Mouse (Mus musculus) layer of hippocampus, adult 2 months (tissue): ENCODE data around the gene Pdxp. TPM values are rescaled to one million over a fixed set of nuclear protein-coding genes. Genes with fewer than 3 reads are reported as not detected.
A peak's percentile ranks its signal among the peaks of the same experiment; 100 is the strongest.

Source experiments
- DNase-seq, 2 experiments: peaks; one replicate each; pipeline ENCODE4 v3.0.0; 2022; ENCODE audit warnings: low spot score in 2 of 2
- H3K27ac ChIP-seq: fragments of 200-600 bp; 2 replicates; pipeline ENCODE4 v1.8.1; 2022
- H3K4me3 ChIP-seq: fragments of 200-600 bp; 2 replicates; pipeline ENCODE4 v1.8.1; 2022; ENCODE audit warnings: mild to moderate bottlenecking
- CTCF ChIP-seq: fragments of 200-600 bp; conservative IDR thresholded peaks from 2 replicates; pipeline ENCODE4 v1.8.1; 2022; ENCODE audit warnings: antibody characterized with exemption, mild to moderate bottlenecking, moderate library complexity
- microRNA-seq, 2 experiments: library from miRNA; unstranded; fragments of <30 nt; microRNA quantifications; one replicate each; pipeline ENCODE4 v1.2.0; 2021
- total RNA-seq, 2 experiments: library from RNA; stranded (reverse); gene quantifications; 2 replicates each; pipeline ENCODE4 v1.2.3; 2021

The Pdxp gene
- total RNA-seq, 2 experiments from 2014 or later = 162 to 172 TPM

DNA sequence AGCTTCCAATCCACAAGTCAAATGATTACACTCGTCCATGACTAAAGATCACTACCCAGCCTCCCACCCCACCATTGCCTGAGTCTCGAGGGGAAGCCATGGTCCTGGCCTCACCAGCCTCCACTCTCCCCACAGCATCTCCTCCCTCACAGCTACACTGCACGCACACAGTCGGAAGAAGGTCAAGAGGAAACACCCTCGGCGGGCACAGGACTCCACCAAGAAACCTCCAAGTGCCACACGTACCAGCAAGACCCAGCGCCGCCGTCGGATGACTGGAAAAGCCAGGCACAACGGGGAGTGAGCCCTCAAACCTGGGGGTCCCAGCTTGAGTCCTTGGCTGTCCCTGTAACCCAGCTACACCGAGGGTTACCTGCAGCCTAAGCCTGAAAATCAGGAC lies 26.6 kb downstream of the Pdxp start:
- Histone ChIP-seq H3K4me3 (no peak overlapping the region), H3K27ac (no peak overlapping the region)
- DNase-seq = no peak
- no peak for TF ChIP-seq CTCF

GRCm38 (mm10) chr15:78942663-78943062 lies 28.9 kb downstream of the Pdxp start:
- peak; percentile 75 to 84 for DNase-seq
- Histone ChIP-seq H3K4me3 (peak overlapping the region; percentile 41; the same call in 1 of the 2 replicates), H3K27ac (peak overlapping the region; percentile 78)
- TF ChIP-seq CTCF = peak; percentile 97

DNA sequence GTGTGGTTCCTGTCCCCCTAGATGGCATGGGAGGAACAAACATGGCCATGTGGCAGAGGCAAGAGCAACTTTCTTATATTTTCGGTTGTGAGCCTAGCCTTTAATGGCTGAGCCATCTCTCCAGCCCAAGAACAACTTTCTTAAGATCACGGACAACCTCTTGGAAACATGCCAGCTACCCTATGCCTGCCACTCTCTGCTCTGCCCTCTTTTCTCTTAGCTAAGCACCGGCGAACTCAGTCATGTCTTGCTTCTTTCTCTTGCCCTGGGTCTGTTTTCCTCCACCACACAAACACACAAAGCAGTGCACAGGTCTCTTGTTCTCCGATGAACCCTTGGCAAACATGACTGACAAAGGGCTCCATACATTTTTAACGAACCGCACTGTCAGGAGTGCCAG lies 32.5 kb downstream of the Pdxp start:
- no peak overlapping the region for H3K27ac ChIP-seq
- DNase-seq = no peak
- no peak overlapping the region for H3K4me3 ChIP-seq
- TF ChIP-seq CTCF = no peak

DNA sequence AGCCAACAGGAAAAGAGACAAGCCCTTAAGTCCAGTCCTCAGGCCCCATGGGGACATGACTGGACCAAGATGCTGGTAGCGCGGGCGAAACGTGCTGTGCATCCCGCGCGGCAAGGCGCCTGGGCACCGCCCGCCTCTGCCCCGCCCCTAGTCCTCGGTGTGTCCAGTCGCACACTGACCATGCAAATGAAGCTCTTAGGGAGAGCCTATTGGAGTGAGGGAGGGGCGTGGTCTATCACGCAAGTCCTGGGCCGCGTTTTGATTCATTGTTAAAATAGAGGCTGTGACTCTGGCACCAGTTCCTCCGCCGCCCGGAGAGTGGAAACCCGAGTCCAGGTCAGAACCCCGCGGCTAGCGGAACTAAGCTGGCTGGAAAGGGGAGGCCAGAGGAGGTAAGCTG lies 33.9 kb downstream of the Pdxp start, which contains the start of gene Triobp:
TSS of gene Triobp (plus strand) at position 68 of the 400 bp plus-strand sequence.
- TF ChIP-seq CTCF = no peak
- peak; percentile 64 to 84 for DNase-seq
- H3K4me3 ChIP-seq = peak within 1 kb of the TSS; percentile 55
- H3K27ac ChIP-seq = no peak within 1 kb of the TSS

- TF ChIP-seq CTCF = no peak
- Histone ChIP-seq H3K4me3 (peak overlapping the region; percentile 55), H3K27ac (no peak overlapping the region)
- DNase-seq = no peak
These were observed 34.5 kb downstream of the Pdxp start for GRCm38 (mm10) chr15:78948152-78948725.

DNA sequence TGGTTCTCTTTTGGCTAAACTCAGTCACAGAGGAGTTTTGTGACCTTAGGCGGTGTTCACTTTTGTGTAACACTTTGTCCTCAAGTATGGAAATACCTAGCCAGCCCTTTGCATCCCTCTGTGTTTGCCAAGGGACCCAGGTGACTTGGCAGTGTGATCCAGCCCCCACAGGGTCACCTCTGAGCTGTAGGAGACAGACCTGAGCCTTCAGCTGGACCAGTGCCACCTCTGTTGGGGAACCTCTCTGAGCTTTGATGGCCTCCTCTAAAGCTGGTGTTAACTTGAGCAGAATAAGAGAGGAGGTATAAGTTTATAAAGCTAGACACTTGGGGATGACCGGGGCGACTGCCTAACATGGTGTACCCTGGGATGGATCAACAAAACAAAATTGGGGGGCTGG lies 35.2 kb downstream of the Pdxp start:
- H3K4me3 ChIP-seq = no peak overlapping the region
- no peak for DNase-seq
- no peak for TF ChIP-seq CTCF

GRCm38 (mm10) chr15:78955663-78956062 lies 41.9 kb downstream of the Pdxp start:
- no peak for DNase-seq
- TF ChIP-seq CTCF = no peak; the same call in 1 of the 2 replicates
- Histone ChIP-seq H3K27ac (no peak overlapping the region), H3K4me3 (no peak overlapping the region)

More for the DNA sequence above, 35.2 kb downstream of the Pdxp start:
- H3K27ac ChIP-seq = no peak overlapping the region

- H3K4me3 ChIP-seq = no peak overlapping the region
- TF ChIP-seq CTCF = peak; percentile 79
- no peak overlapping the region for H3K27ac ChIP-seq
- DNase-seq = no peak
These were observed 42.6 kb downstream of the Pdxp start for GRCm38 (mm10) chr15:78956351-78956750.

DNA sequence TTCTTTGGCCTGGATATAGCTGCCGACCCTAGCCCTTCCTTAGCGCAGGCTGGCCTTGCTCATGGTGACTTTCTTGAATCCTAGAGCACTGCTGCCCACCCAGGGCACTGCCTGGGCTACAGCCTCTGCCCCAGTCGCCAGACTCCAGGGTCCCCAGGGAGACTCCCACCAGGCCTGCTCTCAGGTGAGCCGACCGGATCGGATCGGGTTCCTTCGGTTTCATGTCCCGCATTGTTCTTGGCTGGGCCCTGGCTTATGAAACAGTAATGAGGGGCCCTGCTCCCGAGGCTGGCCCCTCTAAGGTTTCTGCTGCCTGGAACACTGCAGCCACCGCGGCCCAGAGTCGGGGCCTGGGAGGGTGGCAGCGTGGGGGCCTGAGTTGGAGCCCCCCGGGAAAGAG lies 43.3 kb downstream of the Pdxp start:
- Histone ChIP-seq H3K4me3 (no peak overlapping the region), H3K27ac (no peak overlapping the region)
- no peak for TF ChIP-seq CTCF
- DNase-seq = no peak

DNA sequence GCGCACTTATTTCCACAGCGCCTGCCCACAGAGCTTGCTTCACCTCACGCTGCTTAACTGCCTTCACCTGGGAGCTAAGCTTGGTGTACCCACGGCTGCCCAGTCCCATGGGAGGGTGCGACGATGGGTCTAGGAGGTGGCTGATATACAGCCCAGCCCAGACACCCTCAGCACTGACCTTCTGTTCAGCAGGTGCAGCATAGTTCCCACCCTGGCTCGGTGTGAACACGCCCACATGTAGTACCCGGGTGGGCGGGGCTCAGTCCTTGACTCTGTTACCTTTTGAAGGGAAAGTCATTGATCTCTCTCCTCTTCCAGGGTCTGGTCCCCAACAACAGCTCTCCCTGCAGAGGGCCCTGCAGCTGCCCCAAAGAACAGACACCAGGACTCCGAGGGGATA lies 45.8 kb downstream of the Pdxp start:
- no peak overlapping the region for H3K4me3 ChIP-seq
- TF ChIP-seq CTCF = no peak
- DNase-seq = no peak

GRCm38 (mm10) chr15:78960088-78960487 lies 46.4 kb downstream of the Pdxp start:
- no peak for DNase-seq
- Histone ChIP-seq H3K27ac (no peak overlapping the region), H3K4me3 (no peak overlapping the region)
- no peak for TF ChIP-seq CTCF

More for the DNA sequence above, 45.8 kb downstream of the Pdxp start:
- no peak overlapping the region for H3K27ac ChIP-seq

DNA sequence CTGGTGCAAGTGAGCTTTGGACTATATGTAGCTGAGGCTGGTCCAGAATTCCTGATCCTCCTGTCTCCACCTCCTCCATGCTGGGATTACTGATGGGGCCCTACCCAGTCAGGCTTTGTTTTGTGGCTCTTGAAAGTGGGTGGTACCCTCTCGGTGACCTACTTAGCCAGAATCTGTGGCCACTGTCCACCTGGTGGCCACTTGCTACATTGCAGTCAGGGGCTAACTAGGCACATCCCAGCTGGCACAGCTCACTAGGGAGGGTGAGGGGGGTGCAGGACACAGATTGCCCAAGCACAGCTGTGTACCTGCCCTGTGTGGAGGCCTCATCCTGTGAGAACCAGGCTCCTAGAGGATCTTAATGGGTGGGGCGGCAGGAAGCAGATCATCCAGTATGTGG lies 49.2 kb downstream of the Pdxp start:
- Histone ChIP-seq H3K4me3 (no peak overlapping the region), H3K27ac (no peak overlapping the region)
- TF ChIP-seq CTCF = peak; percentile 83
- peak in 1 of 2 experiments; percentile 23 for DNase-seq

Small RNA genes within 50 kb of the gene (microRNA-seq; reads per million reads assigned to microRNA genes)
- 0 to 1.5 reads per million in 2 experiments for gene Mir6955

Other genes with a start within 250 kb of the Pdxp start
- 100 to 1,000 TPM; 202 to 204 TPM for gene Elfn2, start 195.1 kb upstream of the Pdxp start, total RNA-seq
- gene Mfng, start 140.4 kb upstream of the Pdxp start, total RNA-seq = 1 to 10 TPM; 4.4 to 4.7 TPM
- 1 to 10 TPM; 5.4 to 5.5 TPM for gene Card10, start 110.9 kb upstream of the Pdxp start, total RNA-seq
- gene Cdc42ep1, start 71.3 kb upstream of the Pdxp start, total RNA-seq = 10 to 100 TPM; 12.2 to 13.7 TPM
- gene Lgals2, start 58.4 kb upstream of the Pdxp start, total RNA-seq = not detected
- 10 to 100 TPM; 64.0 to 64.7 TPM for gene Gga1, start 36.7 kb upstream of the Pdxp start, total RNA-seq
- gene Gm49510, start 14.3 kb upstream of the Pdxp start, total RNA-seq = under 1 TPM in 1 of 2 experiments, not detected in 1; 0.27 TPM
- 10 to 100 TPM; 27.7 to 41.8 TPM for gene Sh3bp1, start 14.2 kb upstream of the Pdxp start, total RNA-seq
- 10 to 100 TPM; 18.9 to 20.2 TPM for gene Lgals1, start 12.8 kb downstream of the Pdxp start, total RNA-seq
- 10 to 100 TPM; 41.4 to 41.8 TPM for gene Nol12, start 21.0 kb downstream of the Pdxp start, total RNA-seq
- gene Triobp, start 33.8 kb downstream of the Pdxp start, total RNA-seq = 10 to 100 TPM; 10.0 to 13.4 TPM
- gene H1f0, start 114.5 kb downstream of the Pdxp start, total RNA-seq = 10 to 100 TPM; 86.3 to 89.0 TPM
- under 1 TPM in 1 of 2 experiments, not detected in 1; 0.39 TPM for gene Galr3, start 128.0 kb downstream of the Pdxp start, total RNA-seq
- 10 to 100 TPM; 17.4 to 19.5 TPM for gene Ankrd54, start 149.0 kb downstream of the Pdxp start, total RNA-seq
- 10 to 100 TPM; 68.9 to 69.5 TPM for gene Eif3l, start 161.3 kb downstream of the Pdxp start, total RNA-seq
- gene Micall1, start 195.0 kb downstream of the Pdxp start, total RNA-seq = 10 to 100 TPM; 31.4 to 35.3 TPM
- 100 to 1,000 TPM in 1 of 2 experiments, 10 to 100 TPM in 1; 97.9 to 103 TPM for gene Polr2f, start 227.1 kb downstream of the Pdxp start, total RNA-seq
- gene 1700088E04Rik, start 227.3 kb downstream of the Pdxp start, total RNA-seq = 10 to 100 TPM in 1 of 2 experiments, 1 to 10 TPM in 1; 8.8 to 10.3 TPM